Mouse (Mus musculus): ENCODE measurements around the gene Tent5c. TPM values are rescaled to one million over a fixed set of nuclear protein-coding genes. Genes with fewer than 3 reads are reported as not detected.
A peak's percentile ranks its signal among the peaks of the same experiment; 100 is the strongest.

Tent5c gene
- polyA plus RNA-seq, 1 experiment from 2014 or later, result 2.7 TPM

DNA sequence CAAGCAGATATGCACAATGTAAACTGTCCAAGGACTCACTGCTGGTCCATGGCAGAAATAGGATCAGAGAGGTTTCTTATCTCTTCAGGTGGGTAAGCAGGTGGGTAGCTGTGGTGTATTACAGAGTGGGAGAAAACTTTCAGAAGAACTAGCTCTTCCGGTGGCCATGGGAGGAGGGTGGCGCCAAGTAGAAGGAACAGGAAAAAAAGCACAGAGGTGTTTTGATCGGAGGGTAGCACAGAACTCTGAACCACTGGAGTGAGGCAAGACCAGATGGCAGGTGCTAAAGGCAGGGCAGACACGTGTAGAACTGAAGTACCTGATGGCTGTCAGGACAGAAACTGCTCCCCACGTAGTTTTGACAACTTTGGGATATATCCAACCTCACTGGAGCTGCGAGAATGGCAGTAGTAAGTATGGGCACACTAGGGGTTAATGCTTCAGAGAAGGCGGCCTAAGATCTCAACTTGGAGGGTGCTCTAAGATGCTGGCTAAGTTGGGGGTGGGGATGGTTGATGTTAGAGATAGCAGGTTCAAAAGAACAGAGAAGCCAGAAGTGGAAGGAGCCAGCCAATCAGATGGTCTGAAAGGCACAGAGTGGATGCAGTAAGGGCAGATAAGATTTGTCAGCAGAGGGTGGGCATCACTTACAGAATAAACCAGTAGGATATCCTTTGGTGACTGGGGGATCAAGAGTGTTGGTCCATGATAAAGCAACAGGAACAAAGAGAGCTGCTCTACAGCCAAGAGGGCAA lies 8.7 kb downstream of the Tent5c start:
- DNase-seq (ENCODE audit: low spot score), result no peak
- H3K9ac ChIP-seq (ENCODE audit: low read depth, low read length), result no peak overlapping the region
- no peak for ATAC-seq (ENCODE audit: low FRiP score)
- H3K4me1 ChIP-seq (replicated peaks; ENCODE audit: control insufficient read depth, insufficient read depth, low read length), result no peaks in the 10 kb centered on the region
- H3K27me3 ChIP-seq (ENCODE audit: control insufficient read depth, insufficient read depth, low read length), result no peaks in the 10 kb centered on the region
- no peaks in the 10 kb centered on the region for H3K36me3 ChIP-seq (ENCODE audit: control insufficient read depth, insufficient read depth, low read length)
- 84% methylated on average over 7 of the region's 7 CpGs for WGBS
- H3K9me3 ChIP-seq (ENCODE audit: control insufficient read depth, low read length), result no peaks in the 10 kb centered on the region
- no peak overlapping the region for H3K4me2 ChIP-seq (replicated peaks; ENCODE audit: low read depth, low read length)
- no peak overlapping the region for H3K4me3 ChIP-seq (ENCODE audit: low read depth, low read length)
- no peak overlapping the region for H3K27ac ChIP-seq (ENCODE audit: low read depth, low read length)

DNA sequence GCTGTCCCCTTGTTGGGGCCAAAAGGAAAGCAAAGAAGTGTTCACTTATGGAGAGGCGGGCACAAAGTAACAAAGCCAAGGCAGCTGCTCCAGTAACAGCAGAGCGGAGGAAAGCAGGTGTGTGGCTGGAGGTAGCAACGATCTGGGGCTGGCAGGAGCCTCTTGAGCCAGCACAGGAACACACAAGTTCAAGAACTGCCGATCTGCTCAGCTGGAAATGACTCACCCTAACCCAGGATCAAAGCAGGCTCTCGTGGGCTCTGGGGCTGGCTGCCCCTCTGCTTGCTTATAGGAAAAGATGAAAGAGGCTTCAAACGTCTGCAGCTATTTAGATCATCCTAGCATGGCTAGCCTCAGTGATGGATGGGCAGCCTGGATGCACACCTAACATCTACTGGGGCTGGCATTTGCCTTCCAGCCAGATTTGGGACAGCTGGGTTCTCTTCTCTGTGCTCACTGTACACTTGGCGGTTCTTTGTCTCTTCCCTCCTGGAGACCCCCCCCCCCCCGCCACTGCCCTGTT lies 14.1 kb downstream of the Tent5c start:
- ATAC-seq (ENCODE audit: low FRiP score), result peak; percentile 15; the same call in 1 of the 2 replicates
- Histone ChIP-seq H3K4me2 (replicated peaks; ENCODE audit: low read depth, low read length) (no peak overlapping the region), H3K27ac (ENCODE audit: low read depth, low read length) (peak overlapping the region; percentile 33; the same call in 1 of the 2 replicates), H3K36me3 (ENCODE audit: control insufficient read depth, insufficient read depth, low read length) (no peaks in the 10 kb centered on the region), H3K4me1 (replicated peaks; ENCODE audit: control insufficient read depth, insufficient read depth, low read length) (no peaks in the 10 kb centered on the region; the same call in 1 of the 2 replicates), H3K9me3 (ENCODE audit: control insufficient read depth, low read length) (no peaks in the 10 kb centered on the region), H3K27me3 (ENCODE audit: control insufficient read depth, insufficient read depth, low read length) (no peaks in the 10 kb centered on the region), H3K9ac (ENCODE audit: low read depth, low read length) (no peak overlapping the region), H3K4me3 (ENCODE audit: low read depth, low read length) (no peak overlapping the region)
- WGBS, result 45% methylated on average over 8 of the region's 8 CpGs
- peak; percentile 19 for DNase-seq (ENCODE audit: low spot score)

DNA sequence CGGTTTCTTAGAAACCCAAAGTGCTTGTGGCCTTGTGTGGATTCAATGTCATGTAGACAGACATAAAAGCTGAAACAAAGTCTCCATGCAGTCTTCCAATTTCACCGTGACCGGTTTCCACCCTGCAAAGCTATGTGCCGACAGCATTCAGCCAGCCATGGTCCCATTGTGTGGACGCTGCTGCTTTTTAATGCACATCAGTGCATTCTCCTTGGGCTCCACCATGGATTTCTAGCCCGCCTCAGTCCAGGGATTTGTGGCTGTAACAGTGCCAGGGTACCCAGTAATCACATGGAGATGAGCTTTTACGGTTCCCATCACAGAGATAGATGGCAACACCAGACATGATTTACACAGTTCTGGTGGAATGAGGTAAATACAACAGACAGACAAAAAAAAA lies 14.6 kb downstream of the Tent5c start:
- Histone ChIP-seq H3K4me2 (replicated peaks; ENCODE audit: low read depth, low read length) (no peak overlapping the region), H3K9me3 (ENCODE audit: control insufficient read depth, low read length) (no peaks in the 10 kb centered on the region), H3K9ac (ENCODE audit: low read depth, low read length) (no peak overlapping the region), H3K27ac (ENCODE audit: low read depth, low read length) (peak overlapping the region; percentile 33; the same call in 1 of the 2 replicates), H3K4me3 (ENCODE audit: low read depth, low read length) (no peak overlapping the region), H3K4me1 (replicated peaks; ENCODE audit: control insufficient read depth, insufficient read depth, low read length) (no peaks in the 10 kb centered on the region; the same call in 1 of the 2 replicates), H3K36me3 (ENCODE audit: control insufficient read depth, insufficient read depth, low read length) (no peaks in the 10 kb centered on the region), H3K27me3 (ENCODE audit: control insufficient read depth, insufficient read depth, low read length) (no peaks in the 10 kb centered on the region)
- DNase-seq (ENCODE audit: low spot score) (peak; percentile 42), ATAC-seq (ENCODE audit: low FRiP score) (peak; percentile 77)
- WGBS, result 46% methylated on average over 7 of the region's 7 CpGs

DNA sequence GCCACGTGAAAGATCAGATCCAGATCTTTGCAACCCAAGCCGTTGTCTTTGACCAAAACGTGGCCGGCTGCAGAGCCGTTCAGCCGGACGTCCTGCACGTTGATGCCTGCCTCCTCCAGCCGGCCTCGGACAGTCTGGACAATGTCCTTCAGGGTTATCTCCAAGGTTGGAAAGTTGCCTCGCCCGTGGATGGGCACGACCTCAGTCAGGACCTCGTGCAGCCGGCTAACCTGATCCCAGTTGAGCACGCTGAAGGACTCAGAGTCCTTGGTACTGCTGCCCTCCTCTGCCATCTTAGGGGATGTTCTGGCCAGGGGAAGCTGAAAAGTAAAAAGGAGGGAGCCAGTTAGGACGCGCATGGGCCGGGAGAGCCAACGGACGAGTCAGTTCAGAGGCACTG lies 16.0 kb downstream of the Tent5c start:
- Histone ChIP-seq H3K4me3 (ENCODE audit: low read depth, low read length) (no peak overlapping the region), H3K9me3 (ENCODE audit: control insufficient read depth, low read length) (no peaks in the 10 kb centered on the region), H3K9ac (ENCODE audit: low read depth, low read length) (no peak overlapping the region), H3K4me2 (replicated peaks; ENCODE audit: low read depth, low read length) (no peak overlapping the region), H3K4me1 (replicated peaks; ENCODE audit: control insufficient read depth, insufficient read depth, low read length) (no peaks in the 10 kb centered on the region; the same call in 1 of the 2 replicates), H3K27me3 (ENCODE audit: control insufficient read depth, insufficient read depth, low read length) (no peaks in the 10 kb centered on the region), H3K27ac (ENCODE audit: low read depth, low read length) (no peak overlapping the region), H3K36me3 (ENCODE audit: control insufficient read depth, insufficient read depth, low read length) (no peaks in the 10 kb centered on the region)
- ATAC-seq (ENCODE audit: low FRiP score) (no peak), DNase-seq (ENCODE audit: low spot score) (no peak)
- WGBS, result 89% methylated on average over 21 of the region's 21 CpGs

DNA sequence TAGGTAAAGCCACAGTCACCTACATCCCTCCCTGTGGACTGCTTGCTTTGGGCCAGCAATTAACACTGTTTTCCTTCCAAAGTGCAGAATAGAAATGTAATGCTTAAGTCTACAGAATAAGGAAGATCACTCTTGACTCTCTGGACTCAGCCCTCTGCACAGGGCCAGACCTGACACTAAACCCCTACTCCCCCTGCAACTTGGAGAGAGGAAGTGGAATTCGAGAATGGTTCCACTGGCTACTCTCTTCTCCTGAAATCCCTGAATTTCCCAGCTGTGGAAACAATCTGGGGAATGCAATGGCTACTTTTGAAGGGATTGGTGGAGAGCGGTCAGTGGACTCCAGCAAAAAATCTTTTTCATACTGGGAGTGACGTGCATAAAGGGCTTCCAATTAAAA lies 18.2 kb downstream of the Tent5c start:
- 67% methylated on average over 3 of the region's 3 CpGs for WGBS
- Histone ChIP-seq H3K9me3 (ENCODE audit: control insufficient read depth, low read length) (no peaks in the 10 kb centered on the region), H3K9ac (ENCODE audit: low read depth, low read length) (no peak overlapping the region), H3K4me1 (replicated peaks; ENCODE audit: control insufficient read depth, insufficient read depth, low read length) (no peaks in the 10 kb centered on the region; the same call in 1 of the 2 replicates), H3K4me2 (replicated peaks; ENCODE audit: low read depth, low read length) (no peak overlapping the region), H3K27me3 (ENCODE audit: control insufficient read depth, insufficient read depth, low read length) (no peaks in the 10 kb centered on the region), H3K27ac (ENCODE audit: low read depth, low read length) (no peak overlapping the region), H3K36me3 (ENCODE audit: control insufficient read depth, insufficient read depth, low read length) (no peaks in the 10 kb centered on the region), H3K4me3 (ENCODE audit: low read depth, low read length) (no peak overlapping the region)
- no peak for DNase-seq (ENCODE audit: low spot score)
- no peak for ATAC-seq (ENCODE audit: low FRiP score)

DNA sequence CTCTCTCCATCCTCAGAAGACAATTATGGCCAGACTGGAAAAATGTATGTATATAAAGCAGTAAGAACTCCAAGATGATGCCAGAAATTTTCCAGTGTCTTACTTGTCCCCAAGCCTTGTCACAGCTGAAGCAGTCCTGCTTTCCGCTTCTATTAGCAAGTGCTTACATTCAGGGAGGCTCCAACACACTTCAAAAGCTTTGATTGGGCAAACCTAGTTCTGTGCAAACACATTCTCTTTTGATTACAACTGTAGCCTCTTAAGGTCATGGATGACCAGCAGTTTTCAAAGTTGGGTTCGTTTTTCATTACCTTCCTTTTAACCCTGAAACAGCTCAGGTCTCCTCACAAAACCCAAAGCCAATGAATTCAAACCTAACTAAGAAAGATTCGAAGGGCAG lies 19.0 kb downstream of the Tent5c start:
- Histone ChIP-seq H3K9ac (ENCODE audit: low read depth, low read length) (no peak overlapping the region), H3K27me3 (ENCODE audit: control insufficient read depth, insufficient read depth, low read length) (no peaks in the 10 kb centered on the region), H3K4me2 (replicated peaks; ENCODE audit: low read depth, low read length) (no peak overlapping the region), H3K4me3 (ENCODE audit: low read depth, low read length) (no peak overlapping the region), H3K4me1 (replicated peaks; ENCODE audit: control insufficient read depth, insufficient read depth, low read length) (no peaks in the 10 kb centered on the region; the same call in 1 of the 2 replicates), H3K9me3 (ENCODE audit: control insufficient read depth, low read length) (no peaks in the 10 kb centered on the region), H3K27ac (ENCODE audit: low read depth, low read length) (no peak overlapping the region), H3K36me3 (ENCODE audit: control insufficient read depth, insufficient read depth, low read length) (no peaks in the 10 kb centered on the region)
- ATAC-seq (ENCODE audit: low FRiP score) (no peak), DNase-seq (ENCODE audit: low spot score) (no peak)
- 83% methylated on average over 3 of the region's 3 CpGs for WGBS

DNA sequence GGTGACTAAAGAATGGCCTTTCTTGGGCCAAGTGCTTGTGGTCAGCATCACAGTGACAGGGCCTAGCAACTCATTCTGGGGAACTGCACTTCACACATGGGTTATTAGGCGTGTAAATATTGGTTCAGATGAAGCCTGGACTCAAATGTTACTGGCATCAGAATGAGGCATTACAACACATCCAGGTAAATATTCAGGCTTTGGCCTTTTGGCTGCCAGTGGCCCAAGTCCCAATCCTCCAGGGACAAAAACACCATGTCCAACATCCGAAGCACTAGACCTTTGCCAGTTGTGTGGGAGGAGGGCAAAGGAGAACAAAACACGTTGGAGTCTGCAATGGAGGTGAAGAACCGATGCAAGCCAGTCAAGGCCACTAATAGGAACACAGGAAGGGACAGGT lies 22.6 kb downstream of the Tent5c start:
- H3K9ac ChIP-seq (ENCODE audit: low read depth, low read length), result no peak overlapping the region
- H3K36me3 ChIP-seq (ENCODE audit: control insufficient read depth, insufficient read depth, low read length), result no peaks in the 10 kb centered on the region
- no peak overlapping the region for H3K4me3 ChIP-seq (ENCODE audit: low read depth, low read length)
- no peak overlapping the region for H3K27ac ChIP-seq (ENCODE audit: low read depth, low read length)
- 83% methylated on average over 4 of the region's 4 CpGs for WGBS
- no peak for ATAC-seq (ENCODE audit: low FRiP score)
- H3K27me3 ChIP-seq (ENCODE audit: control insufficient read depth, insufficient read depth, low read length), result no peaks in the 10 kb centered on the region
- no peaks in the 10 kb centered on the region for H3K9me3 ChIP-seq (ENCODE audit: control insufficient read depth, low read length)
- H3K4me1 ChIP-seq (replicated peaks; ENCODE audit: control insufficient read depth, insufficient read depth, low read length), result peaks cover 3% of the 10 kb centered on the region; the same call in 1 of the 2 replicates
- no peak overlapping the region for H3K4me2 ChIP-seq (replicated peaks; ENCODE audit: low read depth, low read length)
- no peak for DNase-seq (ENCODE audit: low spot score)

DNA sequence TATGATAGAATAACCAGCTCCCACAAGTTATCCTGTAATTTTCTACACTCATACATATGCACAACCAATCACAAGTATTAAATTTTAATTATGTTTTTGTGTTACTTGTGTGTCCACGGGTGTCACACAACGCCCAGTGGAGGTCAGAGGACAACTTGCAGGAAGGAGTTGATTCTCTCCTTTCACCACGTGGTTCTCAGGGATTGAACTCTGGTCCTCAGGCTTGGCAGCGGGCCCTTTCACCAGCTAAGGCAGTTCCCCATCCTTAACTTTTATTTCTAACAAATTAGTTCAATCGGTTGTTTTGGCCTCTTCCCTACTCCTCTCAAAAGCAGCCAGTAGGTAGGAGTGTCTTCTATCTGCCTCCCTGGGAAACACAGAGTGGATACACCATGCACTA lies 24.5 kb downstream of the Tent5c start:
- Histone ChIP-seq H3K36me3 (ENCODE audit: control insufficient read depth, insufficient read depth, low read length) (no peaks in the 10 kb centered on the region), H3K9ac (ENCODE audit: low read depth, low read length) (no peak overlapping the region), H3K4me2 (replicated peaks; ENCODE audit: low read depth, low read length) (no peak overlapping the region), H3K4me1 (replicated peaks; ENCODE audit: control insufficient read depth, insufficient read depth, low read length) (0 out of 2 replicates have a peak, but pooled peaks cover 3% of the 10 kb centered on the region), H3K9me3 (ENCODE audit: control insufficient read depth, low read length) (no peaks in the 10 kb centered on the region), H3K27ac (ENCODE audit: low read depth, low read length) (no peak overlapping the region), H3K27me3 (ENCODE audit: control insufficient read depth, insufficient read depth, low read length) (no peaks in the 10 kb centered on the region), H3K4me3 (ENCODE audit: low read depth, low read length) (no peak overlapping the region)
- 93% methylated on average over 5 of the region's 5 CpGs for WGBS
- no peak for ATAC-seq (ENCODE audit: low FRiP score)
- DNase-seq (ENCODE audit: low spot score), result no peak

DNA sequence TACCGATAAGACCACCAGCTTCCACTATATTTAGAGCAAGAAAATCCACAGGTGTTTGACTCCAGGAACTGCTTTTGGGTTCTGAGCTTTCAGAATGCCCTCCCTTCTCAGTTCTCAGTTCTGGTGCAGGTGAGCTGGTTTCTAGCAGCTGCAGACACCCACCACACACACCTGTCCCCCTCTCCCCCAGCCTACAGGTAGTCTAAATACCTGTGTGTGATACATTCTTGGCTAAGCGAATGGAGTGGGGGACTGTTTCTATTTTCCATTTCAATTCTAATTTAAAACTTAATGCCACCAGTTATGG lies 25.2 kb downstream of the Tent5c start:
- H3K27me3 ChIP-seq (ENCODE audit: control insufficient read depth, insufficient read depth, low read length), result no peaks in the 10 kb centered on the region
- H3K36me3 ChIP-seq (ENCODE audit: control insufficient read depth, insufficient read depth, low read length), result no peaks in the 10 kb centered on the region
- H3K9me3 ChIP-seq (ENCODE audit: control insufficient read depth, low read length), result no peaks in the 10 kb centered on the region
- no peak for DNase-seq (ENCODE audit: low spot score)
- 62% methylated on average over 2 of the region's 2 CpGs for WGBS
- no peak overlapping the region for H3K4me2 ChIP-seq (replicated peaks; ENCODE audit: low read depth, low read length)
- H3K9ac ChIP-seq (ENCODE audit: low read depth, low read length), result no peak overlapping the region
- H3K27ac ChIP-seq (ENCODE audit: low read depth, low read length), result no peak overlapping the region
- 0 out of 2 replicates have a peak, but pooled peaks cover 3% of the 10 kb centered on the region for H3K4me1 ChIP-seq (replicated peaks; ENCODE audit: control insufficient read depth, insufficient read depth, low read length)
- ATAC-seq (ENCODE audit: low FRiP score), result no peak
- H3K4me3 ChIP-seq (ENCODE audit: low read depth, low read length), result no peak overlapping the region

Data from hindbrain, embryonic 11.5 days (tissue).